Mouse (Mus musculus): ENCODE data around the gene Epor.

DNA sequence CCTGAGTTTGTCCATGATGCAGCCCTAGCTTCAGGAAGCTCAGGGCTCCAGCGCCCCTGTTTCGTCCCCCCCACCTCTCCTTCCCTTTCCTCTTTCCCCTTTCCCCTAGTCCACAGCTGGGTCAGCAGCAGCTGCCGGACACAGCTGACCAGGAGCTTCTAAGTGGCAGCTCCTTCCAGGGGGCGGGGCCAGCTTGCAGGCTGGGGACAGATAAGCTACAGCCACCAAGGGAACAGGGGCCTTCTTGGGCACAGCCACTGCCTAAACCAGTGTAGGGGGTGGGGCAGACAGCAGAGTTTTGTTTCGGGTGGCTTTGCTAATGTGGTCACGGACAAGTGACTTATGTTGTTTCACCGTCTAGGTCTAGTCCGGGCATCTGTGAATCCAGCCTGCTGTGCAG, at the start of gene Epor:
- TF ChIP-seq CTCF (IDR thresholded peaks at IDR 0.05; ENCODE audit: borderline replicate concordance, insufficient read depth, low read depth, low read length) (no peak), POLR2A (IDR thresholded peaks at IDR 0.05; ENCODE audit: borderline replicate concordance, insufficient read depth, low read length) (no peak)
